Mouse (Mus musculus): Measurements from ENCODE around the gene Stk32c.

GRCm38 (mm10) chr7:139235651-139236358, 22.7 kb upstream of the Stk32c start:
- TF ChIP-seq CTCF (IDR thresholded peaks at IDR 0.05 in 2 of 3, conservative IDR thresholded peaks at IDR 0.05 in 1 of 3; ENCODE audit: control insufficient read depth in 1 of 3, insufficient read depth in 1 of 3, low read depth in 2 of 3, low read length in 3 of 3, poor library complexity in 1 of 3, severe bottlenecking in 1 of 3), result no peak
- no peak for TF ChIP-seq EP300 (IDR thresholded peaks at IDR 0.05; ENCODE audit: low read depth in 1 of 2, low read length in 2 of 2)
- no peak for TF ChIP-seq POLR2A (IDR thresholded peaks at IDR 0.05; ENCODE audit: control insufficient read depth in 1 of 2, insufficient read depth in 1 of 2, low read depth in 1 of 2, low read length in 2 of 2, poor library complexity in 1 of 2)
- no peak for TF ChIP-seq ZKSCAN1 (IDR thresholded peaks at IDR 0.05; ENCODE audit: low read depth, low read length)
- no peak for TF ChIP-seq HCFC1 (IDR thresholded peaks at IDR 0.05; ENCODE audit: low read depth, low read length)
- TF ChIP-seq MEF2A (IDR thresholded peaks at IDR 0.05; ENCODE audit: extremely low read depth, insufficient replicate concordance, low read depth, low read length, poor library complexity, severe bottlenecking), result no peak
- TF ChIP-seq POLR2AphosphoS5 (IDR thresholded peaks at IDR 0.05; ENCODE audit: borderline replicate concordance, low read depth, low read length), result no peak
- no peak for TF ChIP-seq USF1 (IDR thresholded peaks at IDR 0.05; ENCODE audit: low read depth, low read length)
- no peak for TF ChIP-seq MYC (IDR thresholded peaks at IDR 0.05; ENCODE audit: low read depth, low read length)
- TF ChIP-seq UBTF (IDR thresholded peaks at IDR 0.05; ENCODE audit: borderline replicate concordance, insufficient read depth, low read depth, low read length), result no peak
- TF ChIP-seq TBP (IDR thresholded peaks at IDR 0.05; ENCODE audit: low read depth, low read length), result no peak

Measured in MEL (cell line).